Mouse (Mus musculus) ES-Bruce4 (cell line): ENCODE data around the gene Mob3a.

Experiments
- CTCF ChIP-seq: IDR thresholded peaks from one replicate; pipeline ENCODE4 v1.8.1; 2011; ENCODE audit warnings: low read depth, low read length
- POLR2A ChIP-seq: IDR thresholded peaks from one replicate; pipeline ENCODE4 v1.8.1; 2011; ENCODE audit warnings: low read length; ENCODE audit not compliant: insufficient read depth

- TF ChIP-seq POLR2A (no peak), CTCF (no peak)
These were observed 36.3 kb downstream of the Mob3a start for GRCm38 (mm10) chr10:80665459-80665858.
